Mouse (Mus musculus): ENCODE results near the gene Trappc1. TPM values are rescaled to one million over a fixed set of nuclear protein-coding genes. Genes with fewer than 3 reads are reported as not detected.

The Trappc1 gene
- total and polyA plus RNA-seq, 3 experiments = 85.4 to 124 (median 102) TPM

DNA sequence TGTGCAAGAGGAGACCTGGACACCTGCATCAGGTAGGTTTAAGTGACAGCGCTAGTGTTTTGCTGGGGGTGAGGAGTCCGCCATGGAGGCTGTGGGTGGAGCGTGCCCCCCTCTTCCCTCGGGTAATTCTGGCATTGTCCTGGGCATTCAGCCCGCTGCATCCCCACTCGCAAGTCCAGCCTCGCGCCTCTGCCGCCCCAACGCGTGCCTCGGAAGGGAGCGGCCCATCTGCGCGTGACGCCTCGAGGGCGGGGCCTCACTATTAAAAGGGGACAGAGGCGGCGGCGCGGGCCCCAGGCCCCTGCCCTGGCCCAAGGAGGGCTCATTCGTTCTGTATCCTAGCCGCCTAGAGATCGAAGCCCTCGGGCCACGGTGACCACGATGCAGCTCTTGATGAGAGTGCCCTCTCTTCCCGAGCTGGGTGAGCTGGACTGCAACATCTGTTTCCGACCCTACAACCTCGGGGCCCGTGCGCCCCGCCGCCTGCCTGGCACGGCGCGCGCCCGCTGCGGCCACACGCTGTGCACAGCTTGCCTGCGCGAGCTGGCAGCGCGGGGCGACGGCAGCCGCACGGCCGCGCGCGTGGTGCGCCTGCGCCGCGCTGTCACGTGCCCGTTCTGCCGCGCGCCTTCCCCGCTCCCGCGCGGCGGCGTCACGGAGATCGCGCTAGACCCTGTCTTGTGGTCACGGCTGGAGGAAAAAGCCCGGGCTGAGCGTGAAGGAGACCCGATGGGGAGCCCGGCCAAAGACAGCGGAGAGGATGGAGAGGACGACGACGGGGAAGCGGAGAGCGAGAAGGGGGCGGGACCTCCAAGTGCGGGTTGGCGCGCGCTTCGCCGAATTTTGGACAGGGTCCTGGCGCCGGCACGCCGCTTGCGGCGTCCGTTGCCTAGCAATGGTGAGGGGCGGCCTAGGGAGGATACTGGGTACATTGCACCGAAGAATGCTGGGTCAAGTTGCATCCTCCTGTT, 16.7 kb downstream of the Trappc1 start, which contains the start of gene Rnf227:
Rnf227 (plus strand) TSS at position 301 of the 971 bp plus-strand sequence.
- no peak within 1 kb of the TSS for H3K4me2 ChIP-seq (ENCODE audit: insufficient read depth, low read depth, poor library complexity, severe bottlenecking)
- TF ChIP-seq TBP (conservative IDR thresholded peaks at IDR 0.05; ENCODE audit: low read depth, low read length) (no peak), USF1 (IDR thresholded peaks at IDR 0.05; ENCODE audit: low read depth, low read length) (peak; percentile 62; the same call in 1 of the 2 replicates), ZC3H11A (IDR thresholded peaks at IDR 0.05; ENCODE audit: low read depth, low read length) (no peak), BHLHE40 (IDR thresholded peaks at IDR 0.05; ENCODE audit: low read depth, low read length) (peak; percentile 46; the same call in 1 of the 2 replicates), HCFC1 (IDR thresholded peaks at IDR 0.05; ENCODE audit: low read depth, low read length) (no peak), NRF1 (IDR thresholded peaks at IDR 0.05; ENCODE audit: low read depth, low read length) (peak; percentile 80)
- DNase-seq (ENCODE audit: extremely low read depth) = no peak

DNA sequence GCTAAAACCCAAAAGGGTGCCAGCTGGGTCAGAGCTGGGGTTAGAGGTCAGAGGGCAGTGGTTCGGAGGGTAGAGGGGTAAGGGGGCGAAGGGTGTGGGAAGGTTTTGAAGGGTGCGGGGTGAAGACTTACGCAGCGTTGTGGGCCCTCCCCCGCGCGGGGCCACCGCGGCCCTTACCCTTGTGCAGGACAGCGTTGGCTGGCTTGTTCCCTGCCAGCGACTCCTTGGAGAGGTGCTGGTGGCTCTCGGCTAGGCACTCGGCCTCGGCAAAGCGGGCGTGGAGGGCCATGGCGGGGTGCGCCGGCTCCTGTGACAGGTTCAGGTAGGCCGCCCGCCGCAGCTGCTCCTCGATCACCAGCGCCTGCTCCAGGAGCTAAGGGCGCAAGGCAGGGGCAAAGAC, 22.7 kb downstream of the Trappc1 start:
- H3K4me1 ChIP-seq (ENCODE audit: control insufficient read depth in 1 of 2, insufficient read depth in 2 of 2) = peaks cover 0 to 11% of the 10 kb centered on the region in 2 experiments; a peak in 2 of 4 replicates
- no peak overlapping the region for H3K4me2 ChIP-seq (ENCODE audit: insufficient read depth, low read depth, poor library complexity, severe bottlenecking)
- no peak overlapping the region for H3K27ac ChIP-seq (ENCODE audit: insufficient read depth, low read depth)
- H3K9me3 ChIP-seq (replicated peaks; ENCODE audit: low read length) = no peaks in the 10 kb centered on the region
- in situ Hi-C loops (cut with MboI; ENCODE audit: low pct_ligation_motif_present, low pct_unique_long_range_greater_than_20kb, low sequenced_read_pairs) = no loop called here
- TF ChIP-seq CHD1 (IDR thresholded peaks at IDR 0.05; ENCODE audit: low read depth, low read length) = no peak
- no peak for TF ChIP-seq MAZ (IDR thresholded peaks at IDR 0.05; ENCODE audit: low read depth, low read length)
- TF ChIP-seq MYC (IDR thresholded peaks at IDR 0.05; ENCODE audit: low read depth, low read length) = no peak
- no peak for TF ChIP-seq ETS1 (conservative IDR thresholded peaks at IDR 0.05; ENCODE audit: low read depth, low read length)
- TF ChIP-seq RAD21 (IDR thresholded peaks at IDR 0.05; ENCODE audit: low read depth, low read length) = no peak
- no peak for TF ChIP-seq TCF12 (IDR thresholded peaks at IDR 0.05; ENCODE audit: low read depth, low read length)
- TF ChIP-seq NELFE (IDR thresholded peaks at IDR 0.05; ENCODE audit: low read depth, low read length) = no peak
- TF ChIP-seq NRF1 (IDR thresholded peaks at IDR 0.05; ENCODE audit: low read depth, low read length) = no peak
- no peak for TF ChIP-seq TBP (conservative IDR thresholded peaks at IDR 0.05; ENCODE audit: low read depth, low read length)
- no peak for TF ChIP-seq RCOR1 (conservative IDR thresholded peaks at IDR 0.05; ENCODE audit: low read depth, low read length)
- TF ChIP-seq USF1 (IDR thresholded peaks at IDR 0.05; ENCODE audit: low read depth, low read length) = no peak
- no peak for TF ChIP-seq ELF1 (IDR thresholded peaks at IDR 0.05; ENCODE audit: low read depth, low read length)
- no peak for TF ChIP-seq MAX (IDR thresholded peaks at IDR 0.05; ENCODE audit: low read length)
- TF ChIP-seq MXI1 (IDR thresholded peaks at IDR 0.05; ENCODE audit: low read depth, low read length) = no peak
- TF ChIP-seq ZC3H11A (IDR thresholded peaks at IDR 0.05; ENCODE audit: low read depth, low read length) = no peak
- no peak for TF ChIP-seq POLR2AphosphoS2 (IDR thresholded peaks at IDR 0.05; ENCODE audit: low read depth, low read length)
- TF ChIP-seq CHD2 (IDR thresholded peaks at IDR 0.05; ENCODE audit: low read length) = no peak
- H3K79me2 ChIP-seq (replicated peaks; ENCODE audit: control insufficient read depth, extremely low read depth, insufficient read depth, poor library complexity, severe bottlenecking) = no peaks in the 10 kb centered on the region
- dilution Hi-C loops (cut with MboI; ENCODE audit: extremely low pct_ligation_motif_present, extremely low pct_unique_long_range_greater_than_20kb, low sequenced_read_pairs) = no loop called here
- no peaks in the 10 kb centered on the region for H3K27me3 ChIP-seq (replicated peaks)
- no peak overlapping the region for H3K4me3 ChIP-seq (replicated peaks in 1 of 3; ENCODE audit: low read depth in 2 of 3, low read length in 2 of 3, poor library complexity in 1 of 3)
- no peak overlapping the region for H3K9ac ChIP-seq (ENCODE audit: insufficient read depth, low read depth)
- no peak for DNase-seq (ENCODE audit: extremely low read depth)
- H3K36me3 ChIP-seq (replicated peaks in 1 of 2; ENCODE audit: control insufficient read depth in 1 of 2, insufficient read depth in 1 of 2, low read length in 1 of 2) = peaks cover 53 to 89% of the 10 kb centered on the region in 2 experiments

More for the DNA sequence above, 16.7 kb downstream of the Trappc1 start, which contains the start of gene Rnf227:
- Histone ChIP-seq H3K4me3 (replicated peaks in 1 of 3; ENCODE audit: low read depth in 2 of 3, low read length in 2 of 3, poor library complexity in 1 of 3) (peak within 1 kb of the TSS in 1 of 3 experiments; percentile 20), H3K27ac (ENCODE audit: insufficient read depth, low read depth) (no peak within 1 kb of the TSS), H3K9me3 (replicated peaks; ENCODE audit: low read length) (peaks cover 5% of the 10 kb centered on the region), H3K9ac (ENCODE audit: insufficient read depth, low read depth) (no peak within 1 kb of the TSS), H3K36me3 (replicated peaks in 1 of 2; ENCODE audit: control insufficient read depth in 1 of 2, insufficient read depth in 1 of 2, low read length in 1 of 2) (peaks cover 9 to 49% of the 10 kb centered on the region in 2 experiments), H3K27me3 (replicated peaks) (no peaks in the 10 kb centered on the region), H3K4me1 (ENCODE audit: control insufficient read depth in 1 of 2, insufficient read depth in 2 of 2) (peaks cover 0 to 6% of the 10 kb centered on the region in 2 experiments; a peak in 2 of 4 replicates), H3K79me2 (replicated peaks; ENCODE audit: control insufficient read depth, extremely low read depth, insufficient read depth, poor library complexity, severe bottlenecking) (no peaks in the 10 kb centered on the region)
- in situ Hi-C loops (cut with MboI; ENCODE audit: low pct_ligation_motif_present, low pct_unique_long_range_greater_than_20kb, low sequenced_read_pairs) (no loop called here), dilution Hi-C loops (cut with MboI; ENCODE audit: extremely low pct_ligation_motif_present, extremely low pct_unique_long_range_greater_than_20kb, low sequenced_read_pairs) (no loop called here)

Measured in CH12.LX (cell line).